Mouse (Mus musculus) myocyte (in vitro differentiated cells): ENCODE data around the gene Alox12.

Experiments used
- E2F4 ChIP-seq: IDR thresholded peaks from one replicate; pipeline ENCODE4 v1.6.1; 2011; ENCODE audit warnings: mild to moderate bottlenecking, control low read depth, moderate library complexity; ENCODE audit not compliant: insufficient read depth
- POLR2A ChIP-seq: IDR thresholded peaks from one replicate; pipeline ENCODE4 v1.6.1; 2011; ENCODE audit warnings: low read depth, mild to moderate bottlenecking, control low read depth, moderate library complexity; ENCODE audit not compliant: insufficient read length
- SRF ChIP-seq: IDR thresholded peaks from one replicate; pipeline ENCODE4 v1.6.1; 2011; ENCODE audit warnings: low read depth; ENCODE audit not compliant: control insufficient read depth, insufficient read length
- USF1 ChIP-seq: IDR thresholded peaks from one replicate; pipeline ENCODE4 v1.6.1; 2011; ENCODE audit warnings: low read depth, mild to moderate bottlenecking, control low read depth, moderate library complexity

- TF ChIP-seq POLR2A (no peak), SRF (no peak), E2F4 (no peak), USF1 (no peak)
These were observed 42.3 kb upstream of the Alox12 start for GRCm38 (mm10) chr11:70297405-70297804.
